Mouse (Mus musculus): ENCODE measurements around the gene Vmn1r184. TPM values are rescaled to one million over a fixed set of nuclear protein-coding genes. Genes with fewer than 3 reads are reported as not detected.
A peak's percentile ranks its signal among the peaks of the same experiment; 100 is the strongest.
"Not testable (repeated sequence)": the region's sequence is repeated elsewhere in the genome, so short reads cannot be mapped to it uniquely, and the experiment has no call there.

Vmn1r184 gene
- polyA plus RNA-seq (2015; fragmentation: Nextera tagmentation; extraction: Ambion mirVana): 0.01 TPM in 1 of 2 replicates, not detected in the other

- not testable (repeated sequence) for H3K36me3 ChIP-seq (replicated peaks; ENCODE audit: insufficient read depth, low read length); H3K9ac ChIP-seq (replicated peaks); ATAC-seq; H3K4me1 ChIP-seq (ENCODE audit: insufficient read depth); H3K4me2 ChIP-seq (ENCODE audit: low read depth, low read length); H3K27me3 ChIP-seq (ENCODE audit: insufficient read depth, low read length); H3K9me3 ChIP-seq (ENCODE audit: low read length); H3K4me3 ChIP-seq (ENCODE audit: low read depth, low read length); DNase-seq; H3K27ac ChIP-seq (ENCODE audit: low read depth)
- WGBS (ENCODE audit: insufficient replicate concordance): 61% methylated on average over 1 of the region's 1 CpGs
These were observed at the start of gene Vmn1r184 for GRCm38 (mm10) chr7:26260034-26260433. Gene Vmn1r184 (plus strand): TSS chr7:26260334.

- WGBS (ENCODE audit: insufficient replicate concordance): 57% methylated on average over 8 of the region's 8 CpGs
- DNase-seq; H3K4me1 ChIP-seq (ENCODE audit: insufficient read depth); H3K36me3 ChIP-seq (replicated peaks; ENCODE audit: insufficient read depth, low read length); H3K9ac ChIP-seq (replicated peaks); H3K9me3 ChIP-seq (ENCODE audit: low read length); H3K4me2 ChIP-seq (ENCODE audit: low read depth, low read length); H3K4me3 ChIP-seq (ENCODE audit: low read depth, low read length); H3K27me3 ChIP-seq (ENCODE audit: insufficient read depth, low read length): not testable (repeated sequence)
- H3K27ac ChIP-seq (ENCODE audit: low read depth): peak overlapping the region; percentile 62
- peak; percentile 78 for ATAC-seq
These were observed 43.5 kb downstream of the Vmn1r184 start for GRCm38 (mm10) chr7:26303429-26304166.

GRCm38 (mm10) chr7:26306926-26307325 is 46.8 kb downstream of the Vmn1r184 start, which contains the start of gene Cyp2a4:
Gene Cyp2a4 (plus strand): TSS chr7:26307169.
- not testable (repeated sequence) for H3K4me1 ChIP-seq (ENCODE audit: insufficient read depth); H3K4me3 ChIP-seq (ENCODE audit: low read depth, low read length); H3K27me3 ChIP-seq (ENCODE audit: insufficient read depth, low read length); H3K9ac ChIP-seq (replicated peaks); H3K36me3 ChIP-seq (replicated peaks; ENCODE audit: insufficient read depth, low read length); H3K27ac ChIP-seq (ENCODE audit: low read depth); H3K4me2 ChIP-seq (ENCODE audit: low read depth, low read length); H3K9me3 ChIP-seq (ENCODE audit: low read length); DNase-seq
- peak; percentile 13; the same call in 1 of the 2 replicates for ATAC-seq
- whole genome bisulfite sequencing (ENCODE audit: insufficient replicate concordance): 43% methylated on average over 2 of the region's 2 CpGs

GRCm38 (mm10) chr7:26311786-26312185 is 51.7 kb downstream of the Vmn1r184 start:
- H3K36me3 ChIP-seq (replicated peaks; ENCODE audit: insufficient read depth, low read length); DNase-seq; ATAC-seq; H3K27me3 ChIP-seq (ENCODE audit: insufficient read depth, low read length); H3K9me3 ChIP-seq (ENCODE audit: low read length); H3K27ac ChIP-seq (ENCODE audit: low read depth); H3K9ac ChIP-seq (replicated peaks); H3K4me1 ChIP-seq (ENCODE audit: insufficient read depth); H3K4me2 ChIP-seq (ENCODE audit: low read depth, low read length); H3K4me3 ChIP-seq (ENCODE audit: low read depth, low read length): not testable (repeated sequence)
- 63% methylated on average over 4 of the region's 4 CpGs for WGBS (ENCODE audit: insufficient replicate concordance)

GRCm38 (mm10) chr7:26315194-26315593 is 55.1 kb downstream of the Vmn1r184 start:
- H3K36me3 ChIP-seq (replicated peaks; ENCODE audit: insufficient read depth, low read length); H3K27me3 ChIP-seq (ENCODE audit: insufficient read depth, low read length); H3K9me3 ChIP-seq (ENCODE audit: low read length); H3K4me2 ChIP-seq (ENCODE audit: low read depth, low read length); H3K9ac ChIP-seq (replicated peaks); H3K4me1 ChIP-seq (ENCODE audit: insufficient read depth); DNase-seq; H3K4me3 ChIP-seq (ENCODE audit: low read depth, low read length): not testable (repeated sequence)
- 40% methylated on average over 2 of the region's 2 CpGs for WGBS (ENCODE audit: insufficient replicate concordance)
- ATAC-seq: peak; percentile 76
- H3K27ac ChIP-seq (ENCODE audit: low read depth): peak overlapping the region; percentile 60

- not testable (repeated sequence) for H3K4me2 ChIP-seq (ENCODE audit: low read depth, low read length); H3K9ac ChIP-seq (replicated peaks); H3K4me1 ChIP-seq (ENCODE audit: insufficient read depth); H3K27me3 ChIP-seq (ENCODE audit: insufficient read depth, low read length); H3K4me3 ChIP-seq (ENCODE audit: low read depth, low read length); H3K9me3 ChIP-seq (ENCODE audit: low read length); DNase-seq; H3K36me3 ChIP-seq (replicated peaks; ENCODE audit: insufficient read depth, low read length)
- H3K27ac ChIP-seq (ENCODE audit: low read depth): peak overlapping the region; percentile 60
- ATAC-seq: peak; percentile 64
- 54% methylated on average over 4 of the region's 4 CpGs for whole genome bisulfite sequencing (ENCODE audit: insufficient replicate concordance)
These were observed 55.7 kb downstream of the Vmn1r184 start for GRCm38 (mm10) chr7:26315809-26316208.

Other genes with a start within 250 kb of the Vmn1r184 start
- gene Cyp2b13, start 198.8 kb upstream of the Vmn1r184 start, polyA plus RNA-seq (2015; fragmentation: Nextera tagmentation; extraction: Ambion mirVana): 1.7 TPM in 2 replicates
- gene Cyp2b9, start 86.9 kb upstream of the Vmn1r184 start, polyA plus RNA-seq (2015; fragmentation: Nextera tagmentation; extraction: Ambion mirVana): 37.4 and 39.1 TPM in 2 replicates
- gene Cyp2a4, start 46.8 kb downstream of the Vmn1r184 start, polyA plus RNA-seq (2015; fragmentation: Nextera tagmentation; extraction: Ambion mirVana): 6.7 and 7.9 TPM in 2 replicates
- not detected in 2 replicates for gene Nlrp9c, start 143.4 kb downstream of the Vmn1r184 start, polyA plus RNA-seq (2015; fragmentation: Nextera tagmentation; extraction: Ambion mirVana)
- gene Nlrp4a, start 174.8 kb downstream of the Vmn1r184 start, polyA plus RNA-seq (2015; fragmentation: Nextera tagmentation; extraction: Ambion mirVana): not detected in 2 replicates

Measured in liver, postnatal 0 days (tissue).